Mouse (Mus musculus): ENCODE measurements at regions not wholly inside any gene's neighbourhood (a gene's known extent, or its start where the extent isn't known, plus 50 kb on each side); places are given as distances from the start of the nearest gene placed in this dataset.

GRCm38 (mm10) chr3:54443791-54444190 is 82.9 kb downstream of the Postn start:
- no peak for DNase-seq (ENCODE audit: low spot score in 2 of 2)

- DNase-seq (ENCODE audit: low spot score in 2 of 2), result no peak
Measured at GRCm38 (mm10) chr3:54446889-54447288, 86.0 kb downstream of the Postn start.

DNA sequence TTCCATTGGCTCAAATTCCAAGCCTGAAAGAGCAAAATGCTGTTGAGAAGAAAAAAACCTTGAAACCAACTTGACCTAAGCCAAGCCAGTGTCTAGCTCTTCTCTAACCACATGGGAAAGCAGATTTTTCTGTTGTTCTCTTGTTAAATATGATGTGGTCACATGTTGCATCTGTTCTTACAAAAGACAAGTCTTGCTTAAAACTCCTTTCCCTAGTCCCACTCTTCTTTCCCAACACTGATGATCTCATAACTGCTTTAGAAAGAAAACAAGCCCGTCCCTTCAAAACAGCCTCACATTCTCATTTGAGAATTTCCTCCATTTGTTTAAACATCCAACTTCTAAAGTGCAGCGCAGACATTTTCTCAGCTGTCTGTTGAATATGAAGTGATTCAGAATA is 96.5 kb downstream of the Postn start:
- no peak for DNase-seq (ENCODE audit: low spot score in 2 of 2)

- no peak for DNase-seq (ENCODE audit: low spot score in 2 of 2)
Measured at GRCm38 (mm10) chr3:54461366-54461765, 100.5 kb downstream of the Postn start.

GRCm38 (mm10) chr3:54466097-54466496 is 105.2 kb downstream of the Postn start:
- DNase-seq (ENCODE audit: low spot score in 2 of 2), result no peak

- DNase-seq (ENCODE audit: low spot score in 2 of 2), result no peak
Measured at GRCm38 (mm10) chr3:54474209-54474608, 113.3 kb downstream of the Postn start.

DNA sequence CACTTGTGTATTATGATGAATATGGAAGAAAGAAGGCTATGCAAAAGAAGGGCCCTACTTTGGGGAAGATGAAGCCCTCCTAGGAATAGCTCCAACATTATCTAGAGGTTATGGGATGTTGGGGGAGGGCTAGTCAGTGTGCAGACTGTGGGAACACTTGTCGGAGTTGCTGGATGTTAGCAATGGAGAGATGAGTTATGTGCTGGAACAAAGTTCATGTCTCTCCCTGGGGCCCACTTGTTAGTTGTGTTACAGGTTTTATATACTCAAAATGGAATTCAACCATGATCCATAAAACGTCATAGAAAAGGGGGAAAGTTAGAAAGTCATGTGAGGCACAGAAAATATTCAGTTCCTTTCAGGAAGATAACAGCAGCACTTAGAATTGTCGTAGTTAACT is 115.0 kb downstream of the Postn start:
- no peak for DNase-seq (ENCODE audit: low spot score in 2 of 2)

GRCm38 (mm10) chr3:54477986-54478385 is 117.1 kb downstream of the Postn start:
- DNase-seq (ENCODE audit: low spot score in 2 of 2), result no peak

- DNase-seq (ENCODE audit: low spot score in 2 of 2), result no peak
Measured at GRCm38 (mm10) chr3:54480251-54480650, 119.3 kb downstream of the Postn start.

DNA sequence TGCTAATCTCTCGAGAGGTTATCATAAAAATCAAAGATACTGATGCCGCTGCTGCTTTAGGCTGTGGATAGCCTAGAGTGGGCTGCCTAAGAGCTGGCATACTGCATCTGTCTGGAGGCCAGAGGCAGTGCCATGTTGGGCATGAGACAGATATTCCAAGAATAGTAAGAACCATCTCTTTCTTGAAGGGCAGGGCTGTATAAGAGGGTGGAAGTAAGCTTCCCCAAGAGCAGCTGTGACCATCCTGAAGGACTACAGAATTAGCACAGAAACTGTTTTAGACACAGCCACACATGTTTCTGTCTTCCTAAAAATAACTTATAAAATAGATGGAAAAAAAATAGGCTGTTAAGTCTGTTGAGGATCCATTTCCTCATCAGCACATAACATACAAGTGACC is 126.4 kb downstream of the Postn start:
- peak in 1 of 2 experiments; percentile 5 for DNase-seq (ENCODE audit: low spot score in 2 of 2)

DNA sequence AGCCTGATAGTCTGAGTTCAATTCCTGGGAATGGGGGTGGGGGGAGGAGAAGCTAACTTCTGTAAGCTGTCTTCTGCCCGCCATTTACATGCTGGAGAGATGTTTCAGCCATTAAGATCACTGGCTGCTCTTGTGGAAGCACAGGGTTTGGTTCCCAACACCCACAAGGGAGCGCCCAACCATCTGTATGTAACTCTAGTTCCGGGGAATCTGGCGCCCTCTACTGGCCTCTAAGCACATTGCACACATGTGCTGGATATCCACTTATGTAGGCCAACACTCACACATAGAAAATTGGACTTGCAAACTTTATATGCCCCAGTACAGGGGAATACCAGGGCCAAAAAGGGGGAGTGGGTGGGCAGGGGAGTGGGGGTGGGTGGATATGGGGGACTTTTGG is 126.9 kb downstream of the Postn start:
- no peak for DNase-seq (ENCODE audit: low spot score in 2 of 2)

- DNase-seq (ENCODE audit: low spot score in 2 of 2), result no peak
Measured at GRCm38 (mm10) chr3:54490249-54490900, 129.5 kb downstream of the Postn start.

DNA sequence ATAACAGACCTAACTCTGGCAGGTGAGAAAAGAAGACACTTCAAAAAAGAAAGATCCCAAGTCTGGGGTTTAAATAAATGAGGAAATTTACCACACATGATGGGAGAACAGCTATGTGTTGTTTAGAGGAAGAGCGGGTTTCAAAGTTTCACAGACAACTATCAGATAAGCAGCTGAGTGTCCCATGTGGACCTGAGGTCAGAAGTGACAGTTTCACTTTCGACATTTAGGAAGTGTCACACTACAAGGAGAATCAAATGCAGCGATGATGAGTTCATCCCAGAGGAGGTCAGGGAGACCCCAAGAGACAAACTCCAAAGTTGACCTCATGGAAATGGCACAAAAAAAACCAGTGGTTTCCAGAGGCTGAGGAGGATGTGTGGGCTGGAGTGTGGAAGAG is 132.7 kb downstream of the Postn start:
- DNase-seq (ENCODE audit: low spot score in 2 of 2), result no peak

GRCm38 (mm10) chr3:54504997-54505396 is 144.1 kb downstream of the Postn start:
- no peak for DNase-seq (ENCODE audit: low spot score in 2 of 2)

- no peak for DNase-seq (ENCODE audit: low spot score in 2 of 2)
Measured at GRCm38 (mm10) chr3:54507575-54507974, 146.7 kb downstream of the Postn start.

DNA sequence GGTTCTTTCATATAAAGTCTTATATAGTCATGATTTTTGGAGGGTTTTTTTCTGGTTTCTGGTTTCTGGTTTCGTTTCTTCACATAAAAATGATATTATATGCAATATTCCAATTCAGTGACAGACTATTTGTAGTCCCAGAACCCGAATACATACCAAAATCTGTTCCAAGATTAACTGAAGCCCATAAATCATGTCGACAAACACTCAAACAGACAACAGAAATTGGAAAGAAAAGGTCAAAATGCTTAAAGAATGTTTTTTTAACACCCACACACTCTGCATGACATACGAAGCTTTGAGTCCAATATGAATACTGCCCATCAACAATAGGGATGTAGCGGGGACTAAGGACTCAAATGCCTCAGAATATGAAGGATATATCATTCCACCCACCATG is 148.0 kb downstream of the Postn start:
- no peak for DNase-seq (ENCODE audit: low spot score in 2 of 2)

- DNase-seq (ENCODE audit: low spot score in 2 of 2), result no peak
Measured at GRCm38 (mm10) chr3:54517251-54517650, 156.3 kb downstream of the Postn start.

DNA sequence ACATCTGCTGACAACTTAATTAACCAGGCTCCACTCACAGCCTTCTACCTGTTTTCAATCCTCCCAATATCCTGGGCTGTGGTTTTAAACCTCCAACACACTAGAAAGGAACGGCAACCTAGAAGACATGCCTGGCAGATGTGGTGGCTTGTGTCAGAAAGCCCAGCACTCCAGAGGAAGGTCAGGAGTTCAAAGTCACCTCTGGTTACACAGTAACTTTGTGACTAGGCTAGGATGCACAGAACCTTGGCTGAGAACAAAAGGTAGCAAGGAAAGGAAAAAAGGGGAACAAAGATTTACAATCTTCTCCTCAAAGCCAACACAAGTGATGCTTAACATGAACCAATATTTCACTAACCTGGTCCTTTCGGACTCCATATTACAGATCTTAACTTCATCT is 161.8 kb downstream of the Postn start:
- DNase-seq (ENCODE audit: low spot score in 2 of 2), result no peak

GRCm38 (mm10) chr3:54526618-54527017 is 165.7 kb downstream of the Postn start:
- no peak for DNase-seq (ENCODE audit: low spot score in 2 of 2)

DNA sequence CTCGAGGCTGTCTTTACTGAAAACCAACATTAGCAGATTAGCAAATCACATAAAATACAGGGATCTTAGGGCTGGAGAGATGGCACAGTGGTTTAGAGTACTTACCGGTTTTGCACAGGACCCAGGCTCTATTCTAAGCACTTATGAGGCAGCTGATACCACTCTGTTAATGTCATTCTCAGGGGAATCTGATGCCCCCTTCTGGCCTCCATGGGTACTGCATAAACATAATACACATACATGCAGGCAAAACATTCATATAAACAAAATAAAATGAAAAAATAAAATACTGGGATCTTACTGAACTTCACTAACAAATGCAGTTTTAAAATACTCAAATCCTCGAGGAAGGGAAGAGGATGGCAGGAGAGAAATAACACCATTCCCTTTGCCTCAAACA is 164.3 kb upstream of the Supt20 start:
- no peak for DNase-seq (ENCODE audit: low spot score in 2 of 2)

GRCm38 (mm10) chr3:54530251-54530650 is 162.4 kb upstream of the Supt20 start:
- no peak for DNase-seq (ENCODE audit: low spot score in 2 of 2)

DNA sequence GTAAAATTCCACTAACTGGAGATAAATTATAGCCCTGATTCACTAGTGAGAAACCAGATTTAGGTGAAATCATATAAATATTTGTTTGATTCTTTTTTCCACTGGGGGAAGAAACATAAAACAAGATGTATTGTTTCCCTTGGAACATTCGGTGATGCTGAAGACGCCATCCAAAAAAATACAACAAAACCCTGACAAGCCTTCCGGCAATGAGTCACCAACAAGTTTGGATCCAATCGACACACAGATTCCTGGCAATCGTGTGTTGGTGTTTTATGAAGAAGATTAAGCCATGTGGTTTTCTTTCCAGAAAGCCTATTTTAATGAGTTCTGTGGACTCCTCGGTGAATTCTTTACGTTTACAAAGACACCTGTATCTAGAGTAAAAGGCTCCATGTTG is 157.2 kb upstream of the Supt20 start:
- no peak for DNase-seq (ENCODE audit: low spot score in 2 of 2)

DNA sequence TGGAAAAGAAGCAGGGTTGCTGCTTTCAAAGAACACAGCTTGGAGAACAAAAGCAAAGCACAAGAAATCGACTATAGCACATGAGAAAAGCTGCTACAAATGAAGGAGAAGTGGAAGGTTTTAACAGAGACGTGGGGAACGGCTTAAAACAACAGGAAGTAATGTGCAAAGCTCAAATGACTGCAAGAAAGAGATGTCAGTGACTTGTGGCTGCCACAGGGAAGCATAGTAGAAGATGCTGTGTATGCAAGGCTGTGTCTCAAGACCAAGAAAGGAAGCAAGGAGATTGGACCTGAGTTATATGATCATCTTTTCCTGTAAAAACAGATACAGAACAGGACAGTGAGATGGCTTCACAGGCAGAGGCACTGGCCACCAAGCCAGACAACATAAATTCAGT is 154.6 kb upstream of the Supt20 start:
- no peak for DNase-seq (ENCODE audit: low spot score in 2 of 2)

DNA sequence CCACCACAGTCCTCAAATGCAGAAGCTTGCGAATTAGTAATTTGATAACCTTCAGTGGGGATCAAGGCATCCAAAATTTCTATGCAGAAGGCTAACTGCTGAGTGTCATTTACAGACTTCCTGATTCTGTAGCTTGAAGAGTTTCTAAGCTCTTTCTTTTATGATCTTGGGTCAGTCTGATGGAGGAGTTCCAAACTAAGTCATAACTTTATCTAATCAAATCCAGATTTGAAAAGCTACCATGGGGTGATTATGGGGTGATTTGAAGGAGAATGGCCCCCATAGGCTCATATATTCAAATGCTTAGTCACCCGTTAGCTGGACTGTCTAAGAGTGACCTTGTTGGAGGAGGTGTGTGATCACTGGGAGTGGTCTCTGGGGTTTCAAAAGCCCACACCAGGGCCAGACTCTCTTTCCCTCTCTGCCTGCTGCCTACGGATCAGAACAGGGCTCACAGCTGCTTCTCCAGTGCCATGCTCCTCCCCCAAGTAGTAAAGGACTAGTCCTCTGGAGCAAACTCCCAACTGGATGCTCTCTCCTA is 152.0 kb upstream of the Supt20 start:
- DNase-seq (ENCODE audit: low spot score in 2 of 2), result no peak
